Mouse (Mus musculus): ENCODE measurements at regions not wholly inside any gene's neighbourhood (a gene's known extent, or its start where the extent isn't known, plus 50 kb on each side); places are given as distances from the start of the nearest gene placed in this dataset.

- in situ Hi-C loops (cut with MboI, MseI): no loop called here
These were observed 164.3 kb upstream of the Foxd3 start for GRCm38 (mm10) chr4:99491536-99492514.

- in situ Hi-C loops (cut with MboI, MseI): no loop called here
These were observed 152.8 kb upstream of the Foxd3 start for GRCm38 (mm10) chr4:99503221-99503744.

- in situ Hi-C loops (cut with MboI, MseI): no loop called here
These were observed 144.1 kb upstream of the Foxd3 start for GRCm38 (mm10) chr4:99511993-99512392.

- in situ Hi-C loops (cut with MboI, MseI): no loop called here
These were observed 139.2 kb upstream of the Foxd3 start for GRCm38 (mm10) chr4:99516883-99517282.

- in situ Hi-C loops (cut with MboI, MseI): no loop called here
These were observed 128.7 kb upstream of the Foxd3 start for GRCm38 (mm10) chr4:99527441-99527840.

- in situ Hi-C loops (cut with MboI, MseI): no loop called here
These were observed 112.1 kb upstream of the Foxd3 start for GRCm38 (mm10) chr4:99544014-99544413.

GRCm38 (mm10) chr4:99545742-99546141, 110.4 kb upstream of the Foxd3 start:
- in situ Hi-C loops (cut with MboI, MseI): no loop called here

- in situ Hi-C loops (cut with MboI, MseI): loop anchor here (25.0 kb wide), 1 partner anchor 1296 kb away; no protein-coding TSS in a partner anchor
These were observed 98.1 kb upstream of the Foxd3 start for GRCm38 (mm10) chr4:99557963-99558362.

- in situ Hi-C loops (cut with MboI, MseI): loop anchor here (25.0 kb wide), 1 partner anchor 1298 kb away; no protein-coding TSS in a partner anchor
These were observed 95.5 kb upstream of the Foxd3 start for GRCm38 (mm10) chr4:99560604-99561003.

- in situ Hi-C loops (cut with MboI, MseI): loop anchor here (25.0 kb wide), 1 partner anchor 1299 kb away; no protein-coding TSS in a partner anchor
These were observed 94.6 kb upstream of the Foxd3 start for GRCm38 (mm10) chr4:99561506-99561937.

- in situ Hi-C loops (cut with MboI, MseI): loop anchor here (25.0 kb wide), 1 partner anchor 1303 kb away; no protein-coding TSS in a partner anchor
These were observed 90.7 kb upstream of the Foxd3 start for GRCm38 (mm10) chr4:99565401-99565800.

- in situ Hi-C loops (cut with MboI, MseI): loop anchor here (25.0 kb wide), 1 partner anchor 1311 kb away; no protein-coding TSS in a partner anchor
These were observed 83.1 kb upstream of the Foxd3 start for GRCm38 (mm10) chr4:99572841-99573642.

- in situ Hi-C loops (cut with MboI, MseI): loop anchor here (25.0 kb wide), 1 partner anchor 1312 kb away; no protein-coding TSS in a partner anchor
These were observed 82.0 kb upstream of the Foxd3 start for GRCm38 (mm10) chr4:99574021-99574531.

GRCm38 (mm10) chr4:99574984-99575383, 81.1 kb upstream of the Foxd3 start:
- in situ Hi-C loops (cut with MboI, MseI): loop anchor here (25.0 kb wide), 1 partner anchor 1313 kb away; no protein-coding TSS in a partner anchor

GRCm38 (mm10) chr4:99597781-99598180, 58.3 kb upstream of the Foxd3 start:
- in situ Hi-C loops (cut with MboI, MseI): no loop called here

GRCm38 (mm10) chr4:99600741-99601140, 55.4 kb upstream of the Foxd3 start:
- in situ Hi-C loops (cut with MboI, MseI): no loop called here

GRCm38 (mm10) chr4:99601463-99601862, 54.6 kb upstream of the Foxd3 start:
- in situ Hi-C loops (cut with MboI, MseI): no loop called here
